Mouse (Mus musculus) lung, postnatal 0 days (tissue): ENCODE results near the gene Ppp1r3g.

ENCODE experiments used
- CTCF ChIP-seq: IDR thresholded peaks from 2 replicates; pipeline ENCODE4 v1.5.1; 2016; ENCODE audit warnings: antibody characterized with exemption, mild to moderate bottlenecking
- EP300 ChIP-seq: IDR thresholded peaks from 2 replicates; pipeline ENCODE4 v1.6.1; 2016; ENCODE audit warnings: antibody characterized with exemption, mild to moderate bottlenecking, control low read depth

DNA sequence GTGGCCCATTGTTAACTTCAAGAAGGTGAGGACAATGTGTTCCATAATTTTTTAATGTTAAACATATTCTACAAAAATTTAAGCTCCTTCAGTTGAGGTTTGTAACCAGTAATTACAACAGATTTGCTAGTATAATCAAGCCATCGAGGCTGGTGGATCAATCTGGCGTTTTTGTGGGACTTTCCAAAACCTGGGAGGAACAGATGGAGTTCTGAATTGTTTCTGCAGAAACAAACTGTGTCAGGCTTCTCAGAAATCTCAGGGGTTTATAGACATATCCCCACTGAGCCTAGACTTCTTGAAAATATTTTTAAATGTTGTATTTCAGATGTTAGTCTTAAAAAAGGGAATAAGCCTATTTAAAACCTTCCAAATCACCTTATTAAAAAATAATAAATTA lies 20.6 kb upstream of the Ppp1r3g start:
- TF ChIP-seq EP300 (no peak), CTCF (no peak)
